Mouse (Mus musculus) G1E (cell line): ENCODE data around the gene Malsu1. TPM values are rescaled to one million over a fixed set of nuclear protein-coding genes. Genes with fewer than 3 reads are reported as not detected.

Experiments used
- ATAC-seq: 2 replicates; pipeline ENCODE4 v1.8.0; 2016; ENCODE audit warnings: mild to moderate bottlenecking; ENCODE audit not compliant: insufficient number of reproducible peaks, poor library complexity, low FRiP score, severe bottlenecking; ENCODE audit errors: extremely low read depth
- DNase-seq: peaks from one replicate; pipeline ENCODE4 v3.0.0; 2012; ENCODE audit warnings: low spot score
- H3K27me3 ChIP-seq: 2 replicates; pipeline ENCODE4 v1.6.1; 2012; ENCODE audit warnings: mild to moderate bottlenecking, low read length, inconsistent platforms; ENCODE audit not compliant: insufficient read depth
- H3K36me3 ChIP-seq: replicated peaks from 2 replicates; pipeline ENCODE3; 2012; ENCODE audit warnings: mild to moderate bottlenecking, inconsistent platforms
- H3K4me1 ChIP-seq: 2 replicates; pipeline ENCODE4 v1.6.1; 2012; ENCODE audit warnings: low read depth, low read length, inconsistent platforms, mixed read lengths; ENCODE audit not compliant: insufficient read depth
- H3K4me3 ChIP-seq: 2 replicates; pipeline ENCODE4 v1.5.1; 2012; ENCODE audit warnings: low read depth, mild to moderate bottlenecking, inconsistent platforms, low read length, moderate library complexity, mixed read lengths
- H3K9me3 ChIP-seq: replicated peaks from 2 replicates; pipeline ENCODE4 v1.6.1; 2012; ENCODE audit warnings: inconsistent platforms
- CTCF ChIP-seq: IDR thresholded peaks from 2 replicates; pipeline ENCODE4 v1.5.1; 2012; ENCODE audit warnings: low read depth, low read length, inconsistent platforms, mixed read lengths
- GATA1 ChIP-seq: IDR thresholded peaks from 2 replicates; pipeline ENCODE4 v1.6.1; 2012; ENCODE audit warnings: borderline replicate concordance, low read length, inconsistent platforms, mixed read lengths
- GATA2 ChIP-seq: IDR thresholded peaks from 2 replicates; pipeline ENCODE4 v1.6.1; 2012; ENCODE audit warnings: low read depth, low read length, inconsistent platforms, borderline replicate concordance
- POLR2AphosphoS5 ChIP-seq: IDR thresholded peaks from 2 replicates; pipeline ENCODE4 v1.6.1; 2012; ENCODE audit warnings: low read depth, low read length, inconsistent platforms; ENCODE audit not compliant: insufficient replicate concordance
- TAL1 ChIP-seq: conservative IDR thresholded peaks from 2 replicates; pipeline ENCODE4 v1.6.1; 2012; ENCODE audit warnings: low read depth, low read length, inconsistent platforms, mixed read lengths
- polyA plus RNA-seq: library from polyadenylated mRNA; stranded (reverse); fragments of >175 nt; gene quantifications from 2 replicates; pipeline ENCODE4 v1.2.3, GENCODE M21; 2012
- total RNA-seq, 2 experiments: library from RNA; stranded (forward) in 1 of 2; stranded (reverse) in 1 of 2; fragments of 200-1000 nt in 1 of 2; fragments of >200 nt in 1 of 2; fragmentation: Nextera tagmentation in 1 of 2; gene quantifications; 2 replicates each; pipeline ENCODE4 v1.2.3; 2014 to 2017

Gene Malsu1
- total and polyA plus RNA-seq, 3 experiments, result 29.3 to 46.9 (median 41.4) TPM

GRCm38 (mm10) chr6:49057053-49058021 lies 16.3 kb upstream of the Malsu1 start:
- DNase-seq (peak; percentile 27), ATAC-seq (no peak)
- peaks cover 24% of the 10 kb centered on the region for H3K27me3 ChIP-seq
- H3K36me3 ChIP-seq, result no peaks in the 10 kb centered on the region
- no peak overlapping the region for H3K4me3 ChIP-seq
- H3K9me3 ChIP-seq, result peaks cover 3% of the 10 kb centered on the region
- TF ChIP-seq TAL1, result no peak
- TF ChIP-seq CTCF, result peak; percentile 47; the same call in 1 of the 2 replicates
- H3K4me1 ChIP-seq, result peaks cover 3% of the 10 kb centered on the region

GRCm38 (mm10) chr6:49068361-49068760 lies 5.2 kb upstream of the Malsu1 start:
- DNase-seq (no peak), ATAC-seq (no peak)
- Histone ChIP-seq H3K9me3 (no peaks in the 10 kb centered on the region), H3K27me3 (peaks cover 11% of the 10 kb centered on the region), H3K36me3 (no peaks in the 10 kb centered on the region), H3K4me1 (no peaks in the 10 kb centered on the region; the same call in 1 of the 2 replicates), H3K4me3 (no peak overlapping the region)
- TF ChIP-seq CTCF (no peak), POLR2AphosphoS5 (no peak), GATA2 (no peak), TAL1 (no peak), GATA1 (no peak)

GRCm38 (mm10) chr6:49074117-49074490 lies 509 bp downstream of the Malsu1 start:
- Histone ChIP-seq H3K27me3 (peaks cover 2% of the 10 kb centered on the region; the same call in 1 of the 2 replicates), H3K9me3 (no peaks in the 10 kb centered on the region), H3K36me3 (peaks cover 32% of the 10 kb centered on the region), H3K4me1 (peaks cover 24% of the 10 kb centered on the region), H3K4me3 (peak overlapping the region; percentile 99)
- TF ChIP-seq TAL1 (no peak), GATA2 (no peak), GATA1 (no peak), POLR2AphosphoS5 (no peak), CTCF (no peak)
- no peak for ATAC-seq
- DNase-seq, result peak; percentile 34

- H3K27me3 ChIP-seq, result no peaks in the 10 kb centered on the region
- ATAC-seq (no peak), DNase-seq (no peak)
- TF ChIP-seq TAL1 (no peak), GATA1 (no peak), POLR2AphosphoS5 (no peak), GATA2 (no peak), CTCF (no peak)
- H3K9me3 ChIP-seq, result no peaks in the 10 kb centered on the region
- no peak overlapping the region for H3K4me3 ChIP-seq
- peaks cover 54% of the 10 kb centered on the region for H3K36me3 ChIP-seq
- peaks cover 24% of the 10 kb centered on the region for H3K4me1 ChIP-seq
Observed at GRCm38 (mm10) chr6:49077894-49078293, 4.3 kb downstream of the Malsu1 start.

GRCm38 (mm10) chr6:49079313-49079712 lies 5.7 kb downstream of the Malsu1 start:
- no peak for TF ChIP-seq TAL1
- TF ChIP-seq GATA1, result no peak
- no peak for TF ChIP-seq GATA2
- TF ChIP-seq CTCF, result no peak
- no peak for TF ChIP-seq POLR2AphosphoS5
- Histone ChIP-seq H3K9me3 (no peaks in the 10 kb centered on the region), H3K27me3 (no peaks in the 10 kb centered on the region), H3K36me3 (peaks cover 68% of the 10 kb centered on the region), H3K4me3 (no peak overlapping the region), H3K4me1 (peaks cover 23% of the 10 kb centered on the region)
- no peak for DNase-seq
- ATAC-seq, result no peak

- Histone ChIP-seq H3K27me3 (no peaks in the 10 kb centered on the region), H3K4me1 (peaks cover 4% of the 10 kb centered on the region), H3K36me3 (peaks cover 78% of the 10 kb centered on the region), H3K4me3 (no peak overlapping the region), H3K9me3 (no peaks in the 10 kb centered on the region)
- ATAC-seq (no peak), DNase-seq (no peak)
- TF ChIP-seq GATA2, result no peak
- TF ChIP-seq TAL1, result no peak
- no peak for TF ChIP-seq POLR2AphosphoS5
- no peak for TF ChIP-seq CTCF
- no peak for TF ChIP-seq GATA1
Observed at GRCm38 (mm10) chr6:49083008-49083407, 9.4 kb downstream of the Malsu1 start.
